Comparison of ENCODE assay signal across 8 mouse cellular contexts in genomic region chr15:80173001-80173771, GRCm38 (mm10). TPM values are rescaled to one million over a fixed set of nuclear protein-coding genes. Genes with fewer than 3 reads are reported as not detected.
A peak's percentile ranks its signal among the peaks of the same experiment; 100 is the strongest.
DNase-seq lines count a peak whose midpoint lies in the region; ATAC-seq and TF ChIP-seq lines count a peak whose summit lies in the region.

Gene Mgat3 (plus strand): TSS chr15:80173721.

- no peaks in the 10 kb centered on the region for H3K9me3 ChIP-seq in hindbrain, embryonic 10.5 days
- H3K9me3 ChIP-seq in midbrain, embryonic 10.5 days (replicated peaks) = no peaks in the 10 kb centered on the region
- no peaks in the 10 kb centered on the region for H3K9me3 ChIP-seq in stomach, embryonic 15.5 days

- peak within 1 kb of the TSS; percentile 98 for H3K27ac ChIP-seq in hindbrain, embryonic 10.5 days
- H3K27ac ChIP-seq in midbrain, embryonic 10.5 days (replicated peaks) = peak within 1 kb of the TSS; percentile 98
- H3K27ac ChIP-seq in stomach, embryonic 15.5 days = peak within 1 kb of the TSS; percentile 87

- TF ChIP-seq CTCF in C2C12 (IDR thresholded peaks at IDR 0.05; ENCODE audit: control insufficient read depth, insufficient read depth, insufficient read length) (no peak), Patski (IDR thresholded peaks at IDR 0.05) (no peak)

- H3K79me3 ChIP-seq in C2C12 (ENCODE audit: low read depth) = peaks cover 19% of the 10 kb centered on the region

- peaks cover 62% of the 10 kb centered on the region for H3K4me1 ChIP-seq in hindbrain, embryonic 10.5 days (replicated peaks)
- peaks cover 54% of the 10 kb centered on the region for H3K4me1 ChIP-seq in midbrain, embryonic 10.5 days
- H3K4me1 ChIP-seq in stomach, embryonic 15.5 days = peaks cover 28% of the 10 kb centered on the region

- no peaks in the 10 kb centered on the region for H3K36me3 ChIP-seq in C2C12 (ENCODE audit: control insufficient read depth, insufficient read depth)
- H3K36me3 ChIP-seq in hindbrain, embryonic 10.5 days = no peaks in the 10 kb centered on the region
- no peaks in the 10 kb centered on the region for H3K36me3 ChIP-seq in midbrain, embryonic 10.5 days
- no peaks in the 10 kb centered on the region for H3K36me3 ChIP-seq in stomach, embryonic 15.5 days

- 3% methylated on average over 81 of the region's 85 CpGs for WGBS in hindbrain, embryonic 10.5 days
- 4% methylated on average over 79 of the region's 85 CpGs for WGBS in midbrain, embryonic 10.5 days
- 3% methylated on average over 53 of the region's 85 CpGs for WGBS in stomach, embryonic 15.5 days

- H3ac ChIP-seq in C2C12 (ENCODE audit: control insufficient read depth, insufficient read length, low read depth) = peak within 1 kb of the TSS; percentile 76

- no peak for DNase-seq in Patski (ENCODE audit: low read depth, low spot score)
- DNase-seq in embryo, embryonic 10 days (ENCODE audit: low spot score) = peak; percentile 66
- DNase-seq in hindbrain, embryonic 10.5 days (ENCODE audit: low spot score) = peak; percentile 71
- DNase-seq in layer of hippocampus, postnatal 25 days (ENCODE audit: extremely low spot score in 1 of 2, low spot score in 1 of 2) = peak; percentile 40 to 42
- DNase-seq in midbrain, embryonic 10.5 days (ENCODE audit: low spot score) = peak; percentile 73
- no peak for DNase-seq in thymus, postnatal 0 days (ENCODE audit: low spot score)

- peak; percentile 8 for ATAC-seq in Patski
- peak; percentile 51 for ATAC-seq in stomach, embryonic 15.5 days (ENCODE audit: insufficient read depth, low FRiP score, low read depth)

- peak within 1 kb of the TSS; percentile 68 for H3K4me3 ChIP-seq in C2C12 (ENCODE audit: insufficient read depth, poor library complexity, severe bottlenecking)
- peak within 1 kb of the TSS; percentile 97 for H3K4me3 ChIP-seq in hindbrain, embryonic 10.5 days
- peak within 1 kb of the TSS; percentile 97 for H3K4me3 ChIP-seq in midbrain, embryonic 10.5 days
- H3K4me3 ChIP-seq in stomach, embryonic 15.5 days (replicated peaks) = peak within 1 kb of the TSS; percentile 87

- H3K9ac ChIP-seq in stomach, embryonic 15.5 days = peak within 1 kb of the TSS; percentile 63

- in situ Hi-C loops in Patski (cut with MboI; ENCODE audit: low pct_unique_long_range_greater_than_20kb) = no loop called here

- peaks cover 44% of the 10 kb centered on the region for H3K79me2 ChIP-seq in C2C12 (ENCODE audit: control insufficient read depth, insufficient read depth)

- CTCF ChIA-PET in Patski (lab: Charles Lee) = no interaction called here

- H3K27me3 ChIP-seq in C2C12 (ENCODE audit: control insufficient read depth, insufficient read depth, insufficient read length) (no peaks in the 10 kb centered on the region), Patski (no peaks in the 10 kb centered on the region)
- peaks cover 14% of the 10 kb centered on the region for H3K27me3 ChIP-seq in hindbrain, embryonic 10.5 days (ENCODE audit: insufficient read depth, poor library complexity, severe bottlenecking)
- H3K27me3 ChIP-seq in midbrain, embryonic 10.5 days (ENCODE audit: low read depth, poor library complexity, severe bottlenecking) = peaks cover 31% of the 10 kb centered on the region
- no peaks in the 10 kb centered on the region for H3K27me3 ChIP-seq in stomach, embryonic 15.5 days (replicated peaks)

- POLR2A ChIA-PET in Patski (lab: Charles Lee) = interaction anchor here (0.9 to 1.5 kb wide), 2 partner anchors 12 to 78 kb away, joined by 3 read pairs; no protein-coding TSS in a partner anchor

- peak within 1 kb of the TSS; percentile 77 for H3K4me2 ChIP-seq in stomach, embryonic 15.5 days

TF ChIP-seq in C2C12, 6 proteins besides CTCF, POLR2A, EP300 and RAD21:
- TF ChIP-seq MAX (IDR thresholded peaks at IDR 0.05) (no peak), MYOD1 (IDR thresholded peaks at IDR 0.05; ENCODE audit: control insufficient read depth, insufficient read length, low read depth) (no peak), CEBPB (IDR thresholded peaks at IDR 0.05; ENCODE audit: low read depth) (no peak)

RNA-seq across cellular contexts. Expression of gene Mgat3, which starts in this region (rescaled TPM):
- 19.2 TPM for polyA plus RNA-seq in C2C12 (2012; fragmentation: generic; extraction: Trizol)
- polyA plus RNA-seq in Patski (2021) = 41.0 TPM
- polyA plus RNA-seq in hindbrain, embryonic 10.5 days (2016; fragmentation: Nextera tagmentation; extraction: Ambion mirVana) = 6.3 and 8.6 TPM in 2 replicates
- 100 to 1,000 TPM; 111 to 113 TPM for total RNA-seq in layer of hippocampus, postnatal 25 days (2021)
- polyA plus RNA-seq in midbrain, embryonic 10.5 days (2016; fragmentation: Nextera tagmentation; extraction: Ambion mirVana) = 5.9 and 7.8 TPM in 2 replicates
- 9.6 and 10.6 TPM in 2 replicates for polyA plus RNA-seq in stomach, embryonic 15.5 days (2015; fragmentation: Nextera tagmentation; extraction: Ambion mirVana)
- polyA plus RNA-seq in thymus, postnatal 0 days (2015; fragmentation: Nextera tagmentation; extraction: Ambion mirVana) = 4.7 and 5.0 TPM in 2 replicates

Comparison
In these comparisons a context has a peak if more than half of its experiments do, and no peak if none do; other contexts are left out.
1. DNase-seq: peak in embryo, embryonic 10 days (single experiment), hindbrain, embryonic 10.5 days (single experiment), layer of hippocampus, postnatal 25 days (2 of 2) and midbrain, embryonic 10.5 days (single experiment); none in Patski (single experiment) and thymus, postnatal 0 days (single experiment).
2. Peak in every context shown above with its lines, with median percentiles within 50 percentile points of each other: H3K4me3 ChIP-seq and H3K27ac ChIP-seq.